Mouse (Mus musculus) thymus, adult 18-20 months (tissue): ENCODE results near the gene Btbd35f21.
"Not testable (repeated sequence)": the region's sequence is repeated elsewhere in the genome, so short reads cannot be mapped to it uniquely, and the experiment has no call there.

Experiments
- DNase-seq, 2 experiments: peaks; one replicate each; pipeline ENCODE4 v3.0.0; 2022; ENCODE audit warnings: mixed read lengths in 2 of 2

Gene Btbd35f21

GRCm38 (mm10) chrX:32725809-32726208 is at the start of gene Btbd35f21:
Btbd35f21 (plus strand) TSS chrX:32726109.
- DNase-seq = not testable (repeated sequence)
